Mouse (Mus musculus): ENCODE measurements around the gene Zfp365. TPM values are rescaled to one million over a fixed set of nuclear protein-coding genes. Genes with fewer than 3 reads are reported as not detected.

Gene Zfp365
- polyA plus RNA-seq, 1 experiment from 2014 or later = 0.03 TPM

GRCm38 (mm10) chr10:67839156-67839555 lies 73.3 kb downstream of the Zfp365 start:
- no peak for ATAC-seq (ENCODE audit: insufficient read depth)
- 47% methylated on average over 3 of the region's 3 CpGs for WGBS (ENCODE audit: insufficient replicate concordance)
- H3K27me3 ChIP-seq = no peaks in the 10 kb centered on the region

GRCm38 (mm10) chr10:67836426-67836825 lies 76.0 kb downstream of the Zfp365 start:
- H3K4me1 ChIP-seq (replicated peaks) = no peaks in the 10 kb centered on the region
- H3K4me3 ChIP-seq (replicated peaks) = no peak overlapping the region
- no peak overlapping the region for H3K4me2 ChIP-seq
- H3K27ac ChIP-seq (replicated peaks) = no peak overlapping the region
- WGBS (ENCODE audit: insufficient replicate concordance) = 78% methylated on average over 17 of the region's 17 CpGs
- H3K36me3 ChIP-seq (replicated peaks) = no peaks in the 10 kb centered on the region
- H3K27me3 ChIP-seq = no peaks in the 10 kb centered on the region
- no peak overlapping the region for H3K9ac ChIP-seq
- ATAC-seq (ENCODE audit: insufficient read depth) = no peak
- H3K9me3 ChIP-seq (replicated peaks) = no peaks in the 10 kb centered on the region

More at GRCm38 (mm10) chr10:67839156-67839555, 73.3 kb downstream of the Zfp365 start:
- Histone ChIP-seq H3K4me2 (no peak overlapping the region), H3K4me1 (replicated peaks) (no peaks in the 10 kb centered on the region), H3K27ac (replicated peaks) (no peak overlapping the region), H3K9me3 (replicated peaks) (no peaks in the 10 kb centered on the region), H3K36me3 (replicated peaks) (no peaks in the 10 kb centered on the region), H3K4me3 (replicated peaks) (no peak overlapping the region), H3K9ac (no peak overlapping the region)

Other genes starting within 250 kb of the Zfp365 start
- 1.3 TPM in 2 replicates for gene Rtkn2, start 66.9 kb upstream of the Zfp365 start, polyA plus RNA-seq (2015; fragmentation: Nextera tagmentation; extraction: Ambion mirVana)